Mouse (Mus musculus) forebrain, postnatal 0 days (tissue): ENCODE measurements at regions not wholly inside any gene's neighbourhood (a gene's known extent, or its start where the extent isn't known, plus 50 kb on each side); places are given as distances from the start of the nearest gene placed in this dataset.
"Not testable (repeated sequence)": the region's sequence is repeated elsewhere in the genome, so short reads cannot be mapped to it uniquely, and the experiment has no call there.

ENCODE experiments used
- ATAC-seq: fragments of 200-750 bp; cut with Nextera tagmentation; 2 replicates; pipeline ENCODE4 v1.8.0; 2017; ENCODE audit warnings: mild to moderate bottlenecking, moderate library complexity
- DNase-seq: peaks from one replicate; pipeline ENCODE4 v3.0.0-alpha.2; 2015
- H3K27ac ChIP-seq: fragments of 300-500 bp; sonication (generic); 2 replicates; pipeline ENCODE4 v1.5.1; 2014; ENCODE audit warnings: low read depth, mild to moderate bottlenecking, antibody characterized with exemption, low read length, moderate library complexity, mixed read lengths
- H3K27me3 ChIP-seq: fragments of 300-500 bp; sonication (generic); 2 replicates; pipeline ENCODE4 v1.6.1; 2014; ENCODE audit warnings: mild to moderate bottlenecking, low read length, mixed read lengths; ENCODE audit not compliant: insufficient read depth
- H3K36me3 ChIP-seq: fragments of 300-500 bp; sonication (generic); 2 replicates; pipeline ENCODE4 v1.6.1; 2014; ENCODE audit warnings: mild to moderate bottlenecking, moderate library complexity; ENCODE audit not compliant: insufficient read depth
- H3K4me1 ChIP-seq: fragments of 300-500 bp; sonication (generic); 2 replicates; pipeline ENCODE4 v1.6.1; 2014; ENCODE audit warnings: antibody characterized with exemption; ENCODE audit not compliant: insufficient read depth
- H3K4me2 ChIP-seq: fragments of 300-500 bp; sonication (generic); 2 replicates; pipeline ENCODE4 v1.6.1; 2014; ENCODE audit warnings: low read depth, mild to moderate bottlenecking, moderate library complexity
- H3K4me3 ChIP-seq: fragments of 300-500 bp; sonication (generic); 2 replicates; pipeline ENCODE4 v1.5.1; 2014; ENCODE audit warnings: low read depth, low read length, mixed read lengths
- H3K9ac ChIP-seq: fragments of 300-500 bp; sonication (generic); 2 replicates; pipeline ENCODE4 v1.6.1; 2014; ENCODE audit warnings: mild to moderate bottlenecking
- H3K9me3 ChIP-seq: fragments of 300-500 bp; sonication (generic); 2 replicates; pipeline ENCODE4 v1.6.1; 2016; ENCODE audit warnings: low read length
- CTCF ChIP-seq: sonication (generic); IDR thresholded peaks from 2 replicates; pipeline ENCODE4 v1.5.1; 2016; ENCODE audit warnings: antibody characterized with exemption, control low read depth, low read depth
- WGBS: fragments of 180-500 bp; shearing (Covaris S2); extraction: QIAGEN DNeasy Blood & Tissue Kit; methylation state at CpG from one replicate; pipeline ENCODE4 v1.1.7; 2014; 5-methylcytosine and 5-hydroxymethylcytosine counted together

GRCm38 (mm10) chr14:53356783-53357182 lies 861.2 kb upstream of the Olfr1507 start:
- no CpG with 5 or more reads among the region's 1 CpGs for WGBS
- not testable (repeated sequence) for H3K4me1 ChIP-seq, H3K9ac ChIP-seq, ATAC-seq, H3K9me3 ChIP-seq, DNase-seq, H3K4me3 ChIP-seq, H3K36me3 ChIP-seq, H3K27ac ChIP-seq, H3K27me3 ChIP-seq, H3K4me2 ChIP-seq

GRCm38 (mm10) chr14:53351457-53351856 lies 855.9 kb upstream of the Olfr1507 start:
- not testable (repeated sequence) for ATAC-seq, H3K4me3 ChIP-seq, H3K4me2 ChIP-seq, DNase-seq, H3K9me3 ChIP-seq, H3K27ac ChIP-seq, H3K27me3 ChIP-seq, H3K4me1 ChIP-seq, H3K9ac ChIP-seq, H3K36me3 ChIP-seq
- WGBS: 93% methylated on average over 2 of the region's 3 CpGs

- WGBS: 82% methylated on average over 1 of the region's 1 CpGs
Measured at GRCm38 (mm10) chr14:53350780-53351179, 855.2 kb upstream of the Olfr1507 start.

GRCm38 (mm10) chr14:53349111-53349510 lies 853.6 kb upstream of the Olfr1507 start:
- H3K27me3 ChIP-seq, H3K4me3 ChIP-seq, H3K27ac ChIP-seq, H3K36me3 ChIP-seq, H3K9me3 ChIP-seq, DNase-seq, H3K4me2 ChIP-seq, H3K9ac ChIP-seq, H3K4me1 ChIP-seq, ATAC-seq: not testable (repeated sequence)
- TF ChIP-seq CTCF: peak; percentile 32

More at GRCm38 (mm10) chr14:53350780-53351179, 855.2 kb upstream of the Olfr1507 start:
- not testable (repeated sequence) for DNase-seq, H3K36me3 ChIP-seq, H3K9ac ChIP-seq, H3K4me1 ChIP-seq, H3K4me2 ChIP-seq, H3K27ac ChIP-seq, ATAC-seq, H3K9me3 ChIP-seq, H3K27me3 ChIP-seq, H3K4me3 ChIP-seq

GRCm38 (mm10) chr14:53345568-53345967 lies 850.0 kb upstream of the Olfr1507 start:
- peak; percentile 23; the same call in 1 of the 2 replicates for TF ChIP-seq CTCF
- ATAC-seq, H3K4me3 ChIP-seq, DNase-seq, H3K4me1 ChIP-seq, H3K9ac ChIP-seq, H3K27me3 ChIP-seq, H3K9me3 ChIP-seq, H3K4me2 ChIP-seq, H3K36me3 ChIP-seq, H3K27ac ChIP-seq: not testable (repeated sequence)
- 39% methylated on average over 2 of the region's 2 CpGs for WGBS

- WGBS: 81% methylated on average over 5 of the region's 5 CpGs
- H3K36me3 ChIP-seq, H3K4me2 ChIP-seq, H3K9me3 ChIP-seq, H3K9ac ChIP-seq, H3K27ac ChIP-seq, DNase-seq, H3K4me1 ChIP-seq, H3K4me3 ChIP-seq, H3K27me3 ChIP-seq, ATAC-seq: not testable (repeated sequence)
Measured at GRCm38 (mm10) chr14:53343849-53344248, 848.3 kb upstream of the Olfr1507 start.

GRCm38 (mm10) chr14:53339167-53339566 lies 843.6 kb upstream of the Olfr1507 start:
- H3K27me3 ChIP-seq: not testable (repeated sequence)
- WGBS: 63% methylated on average over 1 of the region's 4 CpGs

GRCm38 (mm10) chr14:53337446-53337845 lies 841.9 kb upstream of the Olfr1507 start:
- H3K9me3 ChIP-seq, H3K4me1 ChIP-seq, DNase-seq, H3K9ac ChIP-seq, H3K27me3 ChIP-seq, ATAC-seq, H3K36me3 ChIP-seq, H3K4me2 ChIP-seq, H3K4me3 ChIP-seq, H3K27ac ChIP-seq: not testable (repeated sequence)
- 81% methylated on average over 3 of the region's 8 CpGs for WGBS

More at GRCm38 (mm10) chr14:53339167-53339566, 843.6 kb upstream of the Olfr1507 start:
- DNase-seq, ATAC-seq, H3K4me2 ChIP-seq, H3K9me3 ChIP-seq, H3K27ac ChIP-seq, H3K4me3 ChIP-seq, H3K36me3 ChIP-seq, H3K4me1 ChIP-seq, H3K9ac ChIP-seq: not testable (repeated sequence)

GRCm38 (mm10) chr14:53336705-53337104 lies 841.2 kb upstream of the Olfr1507 start:
- H3K36me3 ChIP-seq, H3K9me3 ChIP-seq, ATAC-seq, H3K4me1 ChIP-seq, H3K9ac ChIP-seq, H3K4me2 ChIP-seq, H3K27ac ChIP-seq, DNase-seq, H3K27me3 ChIP-seq, H3K4me3 ChIP-seq: not testable (repeated sequence)
- 4% methylated on average over 1 of the region's 2 CpGs for WGBS

- not testable (repeated sequence) for ATAC-seq, H3K4me2 ChIP-seq, H3K9me3 ChIP-seq, H3K4me1 ChIP-seq, H3K27me3 ChIP-seq, H3K27ac ChIP-seq, DNase-seq, H3K9ac ChIP-seq, H3K4me3 ChIP-seq, H3K36me3 ChIP-seq
- no CpG with 5 or more reads among the region's 4 CpGs for WGBS
Measured at GRCm38 (mm10) chr14:53334451-53334850, 838.9 kb upstream of the Olfr1507 start.

GRCm38 (mm10) chr14:53331153-53331552 lies 835.6 kb upstream of the Olfr1507 start:
- DNase-seq, ATAC-seq, H3K4me3 ChIP-seq, H3K36me3 ChIP-seq, H3K9me3 ChIP-seq, H3K27me3 ChIP-seq, H3K4me1 ChIP-seq, H3K4me2 ChIP-seq, H3K27ac ChIP-seq, H3K9ac ChIP-seq: not testable (repeated sequence)
